Mouse (Mus musculus) kidney, adult 2 months (tissue): ENCODE data around the gene Hist1h4b. TPM values are rescaled to one million over a fixed set of nuclear protein-coding genes. Genes with fewer than 3 reads are reported as not detected.
"Not testable (repeated sequence)": the region's sequence is repeated elsewhere in the genome, so short reads cannot be mapped to it uniquely, and the experiment has no call there.

ENCODE experiments used
- DNase-seq: peaks from one replicate; pipeline ENCODE4 v3.0.0; 2021
- H3K27ac ChIP-seq: fragments of 200-500 bp; 2 replicates; pipeline ENCODE4 v1.5.1; 2012; ENCODE audit warnings: low read depth, low read length, control low read depth, inconsistent platforms; ENCODE audit not compliant: insufficient read depth
- H3K27me3 ChIP-seq: fragments of 200-500 bp; replicated peaks from 2 replicates; pipeline ENCODE4 v1.6.1; 2012; ENCODE audit warnings: mild to moderate bottlenecking, moderate library complexity, low read length, inconsistent platforms; ENCODE audit not compliant: control insufficient read depth, insufficient read depth
- H3K36me3 ChIP-seq: fragments of 200-500 bp; 2 replicates; pipeline ENCODE4 v1.6.1; 2012; ENCODE audit warnings: mild to moderate bottlenecking, moderate library complexity, low read length, inconsistent platforms; ENCODE audit not compliant: control insufficient read depth, insufficient read depth
- H3K4me1 ChIP-seq: fragments of 200-500 bp; 2 replicates; pipeline ENCODE4 v1.6.1; 2011; ENCODE audit warnings: low read length; ENCODE audit not compliant: control insufficient read depth, insufficient read depth
- H3K4me3 ChIP-seq: fragments of 200-500 bp; 2 replicates; pipeline ENCODE4 v1.5.1; 2011; ENCODE audit warnings: mild to moderate bottlenecking, low read depth, low read length, control low read depth; ENCODE audit not compliant: insufficient read depth
- CTCF ChIP-seq: fragments of 200-500 bp; conservative IDR thresholded peaks from 2 replicates; pipeline ENCODE4 v1.5.1; 2011; ENCODE audit warnings: low read depth, mild to moderate bottlenecking, control low read depth, low read length, moderate library complexity, mixed read lengths; ENCODE audit not compliant: insufficient read depth, insufficient read length
- POLR2A ChIP-seq: fragments of 200-500 bp; IDR thresholded peaks from one replicate; pipeline ENCODE4 v1.6.1; 2011; ENCODE audit warnings: low read depth, low read length, control low read depth
- WGBS: fragments of 180-500 bp; shearing (Covaris S2); methylation state at CpG from one replicate; pipeline ENCODE4 v1.1.7; 2018; 5-methylcytosine and 5-hydroxymethylcytosine counted together
- polyA plus RNA-seq: library from polyadenylated mRNA; depleted of rRNA; stranded (reverse); fragments of >200 nt; gene quantifications from 2 replicates; pipeline ENCODE4 v1.2.3, GENCODE M21; 2012

Hist1h4b gene
- polyA plus RNA-seq, 1 experiment, result 3.1 TPM

- no peak for DNase-seq
- Histone ChIP-seq H3K4me3 (no peak overlapping the region), H3K4me1 (peaks cover 7% of the 10 kb centered on the region; the same call in 1 of the 2 replicates), H3K36me3 (peaks cover 3% of the 10 kb centered on the region; the same call in 1 of the 2 replicates), H3K27me3 (no peaks in the 10 kb centered on the region), H3K27ac (no peak overlapping the region)
- TF ChIP-seq POLR2A (no peak), CTCF (no peak)
Measured at GRCm38 (mm10) chr13:23742007-23742406, 14.8 kb upstream of the Hist1h4b start.

- no peak for DNase-seq
- peaks cover 3% of the 10 kb centered on the region; the same call in 1 of the 2 replicates for H3K36me3 ChIP-seq
- 83% methylated on average over 5 of the region's 5 CpGs for WGBS
- H3K27me3 ChIP-seq, result no peaks in the 10 kb centered on the region
- no peak for TF ChIP-seq CTCF
- no peak for TF ChIP-seq POLR2A
- no peak overlapping the region for H3K27ac ChIP-seq
- H3K4me3 ChIP-seq, result no peak overlapping the region
- H3K4me1 ChIP-seq, result peaks cover 7% of the 10 kb centered on the region; the same call in 1 of the 2 replicates
Measured at GRCm38 (mm10) chr13:23743215-23743614, 13.6 kb upstream of the Hist1h4b start.

DNA sequence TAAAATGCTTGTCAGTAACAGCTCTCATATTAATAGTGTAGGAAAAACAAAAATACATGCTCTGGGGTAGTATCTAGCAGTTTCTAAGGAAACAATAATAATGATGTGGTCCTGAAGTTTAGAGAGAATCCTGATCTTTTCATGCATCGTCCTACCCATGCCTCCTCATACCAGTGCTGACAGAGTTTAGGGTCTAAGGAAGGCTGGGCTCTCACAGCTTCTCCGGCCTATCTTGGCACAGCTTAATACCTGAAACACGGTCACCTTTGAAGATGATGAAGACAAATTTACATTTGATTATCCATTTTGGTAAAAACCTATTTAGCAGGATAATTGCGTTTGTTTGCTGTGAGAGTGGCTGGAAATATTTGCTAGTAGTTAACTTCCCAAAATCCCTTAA, 12.8 kb upstream of the Hist1h4b start:
- H3K4me3 ChIP-seq, result no peak overlapping the region
- WGBS, result 53% methylated on average over 4 of the region's 4 CpGs
- no peaks in the 10 kb centered on the region for H3K27me3 ChIP-seq
- peaks cover 3% of the 10 kb centered on the region; the same call in 1 of the 2 replicates for H3K36me3 ChIP-seq
- no peak overlapping the region for H3K27ac ChIP-seq
- TF ChIP-seq CTCF (no peak), POLR2A (no peak)
- peaks cover 7% of the 10 kb centered on the region; the same call in 1 of the 2 replicates for H3K4me1 ChIP-seq
- no peak for DNase-seq

DNA sequence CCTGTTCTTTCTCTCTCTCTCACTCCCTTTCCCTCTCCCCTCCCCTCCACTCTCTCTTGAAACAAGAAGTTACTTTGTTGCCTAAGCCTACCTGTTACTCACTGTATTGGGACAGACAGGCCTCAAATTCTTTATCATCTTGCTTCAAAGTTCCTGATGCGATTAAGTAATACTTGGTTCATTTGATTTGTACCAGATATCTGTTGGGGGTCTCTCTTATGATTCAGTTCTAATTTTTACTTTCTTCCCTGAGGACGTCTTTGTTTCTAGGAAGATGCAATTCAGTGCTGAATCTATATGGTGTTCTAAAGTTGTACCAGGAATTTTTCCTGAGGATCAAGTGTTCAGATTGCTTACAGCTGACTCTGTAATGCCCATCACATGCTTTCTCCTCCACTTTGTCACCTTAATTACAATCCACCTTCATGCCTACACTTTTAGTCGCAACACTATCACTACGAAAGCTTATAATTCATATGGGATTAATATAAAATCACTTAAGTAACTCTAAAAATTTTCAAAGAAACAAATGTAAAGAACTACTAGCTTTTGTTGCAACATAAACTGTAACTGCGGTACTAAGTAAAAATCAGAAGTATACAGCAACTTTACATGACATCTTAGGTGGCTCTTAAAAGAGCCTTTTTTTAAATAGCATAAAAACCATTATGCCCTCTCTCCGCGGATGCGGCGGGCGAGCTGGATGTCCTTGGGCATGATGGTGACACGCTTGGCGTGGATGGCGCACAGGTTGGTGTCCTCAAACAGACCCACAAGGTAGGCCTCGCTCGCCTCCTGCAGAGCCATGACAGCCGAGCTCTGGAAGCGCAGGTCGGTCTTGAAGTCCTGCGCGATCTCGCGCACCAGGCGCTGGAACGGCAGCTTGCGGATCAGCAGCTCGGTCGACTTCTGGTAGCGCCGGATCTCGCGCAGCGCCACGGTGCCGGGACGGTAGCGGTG, 12.1 kb upstream of the Hist1h4b start:
- Histone ChIP-seq H3K4me1 (peaks cover 7% of the 10 kb centered on the region; the same call in 1 of the 2 replicates), H3K27me3 (no peaks in the 10 kb centered on the region), H3K36me3 (peaks cover 3% of the 10 kb centered on the region; the same call in 1 of the 2 replicates), H3K4me3 (no peak overlapping the region), H3K27ac (no peak overlapping the region)
- DNase-seq, result no peak
- WGBS, result 11% methylated on average over 26 of the region's 36 CpGs
- TF ChIP-seq POLR2A (no peak), CTCF (no peak)

DNA sequence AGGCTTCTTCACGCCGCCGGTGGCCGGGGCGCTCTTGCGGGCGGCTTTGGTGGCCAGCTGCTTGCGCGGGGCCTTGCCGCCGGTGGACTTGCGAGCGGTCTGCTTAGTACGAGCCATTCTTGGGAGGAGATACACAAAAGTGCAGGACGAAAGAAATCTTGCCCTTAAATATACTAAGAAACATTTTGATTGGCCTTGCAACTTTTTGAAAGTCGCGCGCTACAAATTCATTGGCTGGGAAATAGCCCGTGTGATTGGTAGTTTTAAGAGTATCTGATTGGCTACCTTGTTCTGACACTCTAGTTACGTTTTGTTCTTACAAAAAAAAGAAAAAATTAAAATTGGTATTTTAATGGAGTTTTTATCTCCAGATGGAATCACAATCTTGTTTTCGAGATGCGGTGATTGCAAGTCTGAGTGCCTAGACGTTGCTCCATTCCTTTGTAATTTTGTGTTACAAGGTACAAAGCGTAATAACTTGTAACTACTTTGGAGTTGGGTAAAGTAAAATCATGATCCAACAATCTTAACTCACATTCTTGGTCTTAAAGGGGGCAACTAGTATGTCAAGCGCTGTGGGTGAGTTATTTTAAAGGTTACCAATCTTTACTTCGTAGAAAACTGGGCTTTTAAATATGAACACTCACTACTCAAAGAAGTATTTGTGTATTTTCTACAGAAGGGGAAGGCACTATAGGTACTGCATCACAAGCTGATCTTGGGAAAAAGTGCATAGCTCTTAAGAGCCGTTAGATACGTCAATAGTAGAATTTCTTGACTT, 11.2 kb upstream of the Hist1h4b start, which contains the start of gene Hist1h3c:
Gene Hist1h3c (minus strand): TSS at position 222 of the 781 bp plus-strand sequence.
- peaks cover 3% of the 10 kb centered on the region; the same call in 1 of the 2 replicates for H3K36me3 ChIP-seq
- under 1% methylated on average over 28 of the region's 28 CpGs for WGBS
- peak within 1 kb of the TSS; percentile 50 for H3K4me3 ChIP-seq
- H3K27me3 ChIP-seq, result no peaks in the 10 kb centered on the region
- H3K27ac ChIP-seq, result peak within 1 kb of the TSS; percentile 93
- DNase-seq, result peak; percentile 92
- H3K4me1 ChIP-seq, result peaks cover 7% of the 10 kb centered on the region; the same call in 1 of the 2 replicates
- TF ChIP-seq CTCF, result no peak

DNA sequence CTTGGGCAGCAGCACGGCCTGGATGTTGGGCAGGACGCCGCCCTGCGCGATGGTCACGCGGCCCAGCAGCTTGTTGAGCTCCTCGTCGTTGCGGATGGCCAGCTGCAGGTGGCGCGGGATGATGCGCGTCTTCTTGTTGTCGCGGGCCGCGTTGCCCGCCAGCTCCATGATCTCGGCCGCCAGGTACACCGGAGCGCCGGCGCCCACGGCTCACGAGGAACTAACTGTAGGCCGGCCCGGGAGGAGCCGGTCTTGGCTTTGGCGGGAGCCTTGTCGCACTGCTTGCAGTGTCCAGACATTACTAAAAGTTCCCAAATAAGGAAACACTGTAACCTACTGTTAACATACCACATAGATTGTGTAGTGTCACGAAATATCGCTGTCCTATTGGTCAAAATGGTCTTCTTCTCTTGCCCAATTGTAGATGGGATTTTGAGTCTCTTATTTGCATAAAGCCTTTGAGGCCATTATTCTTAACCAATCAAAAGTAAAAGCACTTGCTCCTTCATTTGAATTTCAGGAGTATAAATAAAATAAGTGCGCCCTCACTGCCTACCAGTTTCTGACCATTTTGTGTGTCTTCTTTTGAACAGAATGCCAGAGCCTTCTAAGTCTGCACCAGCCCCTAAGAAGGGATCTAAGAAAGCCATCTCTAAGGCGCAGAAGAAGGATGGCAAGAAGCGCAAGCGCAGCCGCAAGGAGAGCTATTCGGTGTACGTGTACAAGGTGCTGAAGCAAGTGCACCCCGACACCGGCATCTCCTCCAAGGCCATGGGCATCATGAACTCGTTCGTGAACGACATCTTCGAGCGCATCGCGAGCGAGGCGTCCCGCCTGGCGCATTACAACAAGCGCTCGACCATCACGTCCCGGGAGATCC, 10.4 kb upstream of the Hist1h4b start, which contains the start of gene Hist1h2bb:
Gene Hist1h2bb (plus strand): TSS at position 534 of the 880 bp plus-strand sequence.
- Histone ChIP-seq H3K27ac (peak within 1 kb of the TSS; percentile 93), H3K4me3 (peak within 1 kb of the TSS; percentile 50)
- DNase-seq, result peak; percentile 93
- H3K27me3 ChIP-seq, H3K4me1 ChIP-seq, H3K36me3 ChIP-seq: not testable (repeated sequence)
- WGBS, result under 1% methylated on average over 46 of the region's 58 CpGs
